Mouse (Mus musculus) mouse embryonic stem cell (cell line): ENCODE measurements around the gene Zdhhc13.

Source experiments
- in situ Hi-C, 2 experiments: fragments of 300-500 bp; cut with MboI; formaldehyde crosslinking; loops; 1 replicate in 1 of 2; 3 replicates in 1 of 2; pipeline ENCODE4 v1.14.3; 2019 to 2020; ENCODE audit warnings: low sequenced_read_pairs in 2 of 2, low pct_unique_long_range_greater_than_20kb in 1 of 2, mixed read lengths in 1 of 2; ENCODE audit not compliant: unreplicated experiment in 1 of 2

Gene Zdhhc13

DNA sequence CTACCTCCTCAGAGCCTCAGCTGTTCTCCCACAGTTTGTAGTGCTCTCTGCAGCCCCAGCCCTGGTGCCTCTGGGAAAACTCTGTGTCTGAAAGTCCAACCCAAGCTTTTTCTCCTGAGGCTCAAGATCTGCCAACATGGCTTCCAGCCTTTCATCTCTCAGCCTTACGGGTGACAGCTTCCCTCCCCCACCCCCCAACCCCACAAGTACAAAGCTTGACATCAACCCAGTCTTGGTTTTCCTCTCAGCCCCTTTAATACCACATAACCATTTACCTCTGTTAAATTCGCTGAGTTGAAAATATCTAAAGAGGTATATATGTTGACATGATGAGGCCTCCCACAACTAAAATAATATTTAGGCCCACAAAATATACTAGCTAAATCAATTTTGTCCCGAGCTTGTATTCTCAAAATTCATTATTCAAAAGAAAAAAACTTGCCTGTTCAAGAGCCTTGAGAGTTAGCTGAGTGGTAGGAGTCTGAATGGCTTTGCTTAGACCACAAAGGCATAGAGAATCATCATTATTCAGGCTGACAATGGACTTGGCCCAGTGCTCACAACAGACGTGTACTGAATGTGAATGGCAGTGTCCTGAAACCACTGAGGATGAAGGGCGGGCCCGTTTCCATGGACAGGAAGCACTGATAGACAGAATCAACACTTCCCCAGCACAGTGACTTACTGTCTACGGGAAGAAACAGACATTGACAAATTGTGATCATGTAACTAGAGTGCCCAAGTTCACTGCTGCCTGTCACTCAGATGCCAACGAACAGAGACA is 10.9 kb upstream of the Zdhhc13 start:
- in situ Hi-C loops, result no loop called here

GRCm38 (mm10) chr7:48779110-48779509 is 9.7 kb upstream of the Zdhhc13 start:
- in situ Hi-C loops, result no loop called here

DNA sequence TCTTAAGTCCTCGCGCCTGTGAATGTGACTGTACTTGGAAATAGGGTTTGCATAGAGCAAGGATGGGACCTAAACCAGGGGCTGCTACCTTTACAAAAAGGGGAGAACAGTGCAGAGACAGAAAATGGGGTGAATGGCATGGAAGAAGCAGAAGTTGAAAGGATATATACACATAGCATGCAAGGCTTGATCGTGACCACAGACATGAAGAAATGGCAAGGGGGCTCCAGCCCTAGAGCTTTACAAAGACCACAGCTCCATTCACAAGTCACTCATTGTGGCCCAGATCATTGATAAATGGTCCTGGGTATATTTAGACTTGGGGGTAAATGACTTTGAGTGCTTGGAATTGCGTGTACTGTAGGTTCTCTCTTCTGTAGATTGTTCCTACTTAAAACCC is 6.4 kb upstream of the Zdhhc13 start:
- in situ Hi-C loops, result no loop called here

DNA sequence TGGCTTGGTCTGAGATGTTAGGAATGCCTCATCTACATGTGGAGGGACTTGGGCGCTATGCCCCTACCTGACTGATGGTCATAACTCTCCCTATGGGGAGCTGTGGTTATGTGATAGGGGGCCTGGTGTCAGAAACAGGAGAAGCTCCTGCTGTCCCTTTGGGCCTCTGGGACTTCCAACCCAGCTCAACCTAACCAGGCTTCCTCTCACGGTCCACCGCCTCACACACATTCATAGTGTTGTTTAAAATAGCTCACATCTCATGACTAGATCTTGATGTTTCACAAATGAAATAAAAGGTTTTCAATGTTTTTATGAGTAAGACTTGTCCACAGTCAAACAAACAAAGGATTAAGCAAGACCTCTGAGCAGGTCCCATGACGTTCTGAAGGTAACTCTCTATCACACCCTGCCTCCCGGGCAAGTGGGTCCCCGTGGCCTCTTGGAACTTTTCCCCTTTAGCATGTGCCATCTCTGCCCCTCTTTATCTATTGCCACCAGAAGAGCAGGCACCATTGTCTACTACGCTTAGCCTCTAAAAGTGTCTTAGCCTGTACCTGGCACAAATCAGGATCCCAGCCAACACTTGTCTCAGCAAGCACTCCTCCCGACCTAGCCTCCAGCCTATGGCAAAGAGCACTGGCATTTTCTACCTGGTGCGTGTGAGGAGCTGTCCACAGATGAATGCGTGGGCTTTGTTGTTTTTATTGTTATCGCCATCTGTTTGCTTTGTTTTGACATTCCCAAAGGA is 3.9 kb upstream of the Zdhhc13 start:
- in situ Hi-C loops, result no loop called here

DNA sequence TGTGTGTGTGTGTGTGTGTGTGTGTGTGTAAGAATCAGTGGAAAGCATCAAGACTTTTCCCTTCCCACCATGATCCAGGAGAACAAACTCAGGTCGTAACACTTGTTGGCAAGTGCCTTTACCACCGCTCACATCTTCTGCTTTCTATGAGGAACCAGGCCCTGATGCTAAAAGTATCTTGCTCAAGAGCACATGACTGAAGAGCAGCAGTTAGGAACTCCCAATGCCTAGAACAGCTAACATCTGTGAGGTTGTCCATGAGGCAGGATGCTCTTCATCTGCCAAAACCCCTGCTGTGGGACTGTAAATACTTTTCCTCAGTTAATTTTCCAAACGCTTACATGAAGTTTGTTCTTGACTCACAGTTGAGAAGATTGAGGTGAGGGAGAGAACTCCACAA is 455 bp upstream of the Zdhhc13 start:
- in situ Hi-C loops, result no loop called here

GRCm38 (mm10) chr7:48790117-48790516 is 1.3 kb downstream of the Zdhhc13 start:
- in situ Hi-C loops, result loop anchor here in 1 of 2 experiments (10.0 kb wide), 1 partner anchor 85 kb away; no protein-coding TSS in a partner anchor

GRCm38 (mm10) chr7:48791412-48791811 is 2.6 kb downstream of the Zdhhc13 start:
- in situ Hi-C loops, result loop anchor here in 1 of 2 experiments (10.0 kb wide), 1 partner anchor 83 kb away; no protein-coding TSS in a partner anchor

- in situ Hi-C loops, result loop anchor here in 1 of 2 experiments (10.0 kb wide), 1 partner anchor 80 kb away; no protein-coding TSS in a partner anchor
Measured at GRCm38 (mm10) chr7:48795130-48795529, 6.3 kb downstream of the Zdhhc13 start.

- in situ Hi-C loops, result no loop called here
Measured at GRCm38 (mm10) chr7:48803381-48803780, 14.6 kb downstream of the Zdhhc13 start.

DNA sequence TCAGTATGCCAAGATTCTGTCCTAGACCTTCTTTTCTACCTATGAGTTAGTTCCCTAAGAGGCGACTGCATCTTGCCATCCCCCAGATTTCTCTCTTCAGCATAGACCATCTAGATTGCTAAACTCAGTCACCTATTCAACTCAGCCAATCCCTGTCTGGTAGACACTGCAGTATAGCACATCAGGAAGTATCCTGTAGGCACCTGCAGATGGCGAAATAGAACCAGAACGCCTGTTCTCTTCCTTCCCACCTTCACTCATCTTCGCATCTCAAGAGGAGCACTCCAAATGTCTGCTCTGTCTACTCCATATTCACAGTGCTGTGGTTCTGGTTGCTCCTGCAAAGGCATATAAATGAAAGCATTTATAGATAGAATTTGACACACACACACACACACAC is 17.8 kb downstream of the Zdhhc13 start:
- in situ Hi-C loops, result no loop called here

- in situ Hi-C loops, result no loop called here
Measured at GRCm38 (mm10) chr7:48810652-48811051, 21.8 kb downstream of the Zdhhc13 start.

GRCm38 (mm10) chr7:48812358-48812757 is 23.6 kb downstream of the Zdhhc13 start:
- in situ Hi-C loops, result no loop called here

DNA sequence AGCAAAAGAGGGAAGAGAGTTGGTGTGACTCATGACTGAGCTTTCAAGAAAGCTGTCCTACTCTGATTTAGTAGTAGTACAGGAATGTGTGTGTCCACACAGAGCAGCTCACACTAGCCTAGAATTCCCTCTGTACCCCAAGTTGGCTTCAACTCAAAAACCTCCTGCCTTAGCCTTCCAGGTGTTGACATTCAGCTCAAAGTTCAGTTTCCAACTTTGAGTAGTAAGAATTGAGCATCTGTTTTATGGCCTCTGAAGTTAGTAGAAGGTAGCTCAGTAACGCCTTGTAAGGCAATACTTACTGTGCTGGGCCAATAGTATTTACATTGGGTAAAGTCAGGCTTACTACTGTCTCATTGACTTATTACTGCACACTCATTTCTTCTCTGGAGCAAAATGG is 24.8 kb downstream of the Zdhhc13 start:
- in situ Hi-C loops, result no loop called here

DNA sequence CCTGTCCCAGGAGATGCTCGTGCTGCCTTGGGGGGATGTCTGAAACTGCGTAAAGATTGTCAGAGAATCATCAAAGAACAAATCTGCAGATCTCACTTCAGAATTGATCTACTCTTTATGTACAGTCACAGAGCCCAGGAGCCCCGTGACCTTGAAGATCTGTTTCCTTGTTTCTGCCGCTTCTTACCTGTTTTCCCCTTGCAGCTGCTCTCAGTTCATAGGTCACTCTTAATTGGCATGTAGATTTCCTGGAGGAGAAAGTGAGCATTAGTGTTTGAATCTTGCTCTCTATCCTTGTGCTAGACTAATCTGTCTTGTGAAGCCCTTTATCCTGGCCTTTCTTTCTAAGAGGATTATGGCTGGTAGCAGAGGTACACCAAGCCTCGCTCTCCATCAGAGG is 32.9 kb downstream of the Zdhhc13 start:
- in situ Hi-C loops, result no loop called here

DNA sequence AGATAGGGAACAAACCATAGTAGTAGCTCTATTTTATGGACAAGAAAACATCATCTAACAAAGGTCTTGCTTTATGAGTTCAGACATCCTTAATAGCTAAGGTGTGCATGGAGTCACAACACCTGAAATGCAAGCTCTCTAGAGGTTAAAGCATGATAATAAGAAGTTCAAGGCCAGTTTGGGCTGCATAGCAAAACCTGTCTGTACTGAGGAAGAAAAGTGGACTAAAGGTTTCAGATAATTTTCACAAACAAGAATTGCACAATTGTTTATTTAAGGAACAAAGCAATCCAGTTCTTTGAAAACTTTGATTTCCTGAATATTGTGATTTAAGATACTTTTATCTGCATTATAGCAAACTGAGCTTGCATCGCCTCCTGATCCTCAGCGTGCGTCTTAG is 34.8 kb downstream of the Zdhhc13 start:
- in situ Hi-C loops, result no loop called here

DNA sequence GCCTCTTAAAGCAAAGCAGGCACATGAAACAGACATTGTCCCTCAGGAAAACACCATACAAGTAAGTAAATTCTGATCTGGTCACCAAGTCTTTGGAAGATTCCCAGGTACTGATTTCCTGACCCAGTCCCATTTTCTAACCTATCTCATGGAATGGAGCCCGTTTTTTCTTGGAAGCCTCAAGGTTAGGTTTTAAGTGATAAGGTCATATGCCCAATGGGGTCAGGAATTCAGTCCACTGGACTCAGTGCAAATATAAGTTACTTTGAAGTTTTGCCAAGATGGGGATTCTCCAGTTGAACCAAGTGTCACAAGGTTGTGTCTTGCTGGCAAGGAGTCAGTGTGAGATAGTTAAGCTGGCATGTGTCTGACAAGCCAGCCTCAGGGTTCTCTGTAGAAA is 35.9 kb downstream of the Zdhhc13 start:
- in situ Hi-C loops, result no loop called here

- in situ Hi-C loops, result no loop called here
Measured at GRCm38 (mm10) chr7:48825170-48825569, 36.4 kb downstream of the Zdhhc13 start.

DNA sequence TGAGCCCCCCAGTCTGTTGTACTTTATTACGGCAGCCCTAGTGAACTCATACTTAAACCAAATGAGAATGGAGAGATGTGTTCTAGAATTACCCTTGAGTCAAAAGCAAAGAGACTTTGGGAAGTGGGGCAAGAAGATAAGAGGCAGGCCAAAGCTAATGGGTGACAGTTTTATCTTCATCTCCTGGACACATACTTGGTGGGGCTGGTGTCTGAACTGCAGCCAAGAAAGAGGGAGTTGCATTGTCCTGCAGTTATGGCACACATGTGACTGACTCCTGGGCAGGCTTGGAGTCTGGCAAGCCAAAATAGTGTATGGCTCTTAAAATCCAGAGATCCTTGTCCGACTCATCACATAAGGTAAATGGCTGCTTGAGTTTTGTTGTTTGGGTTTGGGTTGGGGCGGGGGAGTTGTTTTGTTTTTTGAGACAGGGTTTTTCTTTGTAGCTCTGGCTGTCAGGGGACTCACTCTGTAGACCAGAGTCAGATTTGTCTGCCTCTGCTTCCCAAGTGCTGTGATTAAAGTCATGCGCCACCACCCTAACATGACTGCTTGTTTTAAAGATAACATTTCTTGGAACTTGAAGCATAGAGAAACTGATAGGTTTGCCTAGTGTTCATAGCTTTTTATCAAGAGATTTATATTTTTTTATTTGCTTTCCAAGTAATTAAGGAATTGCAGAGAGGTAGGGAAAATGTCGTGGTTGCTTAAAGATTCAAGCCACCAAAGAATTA is 40.5 kb downstream of the Zdhhc13 start:
- in situ Hi-C loops, result no loop called here

DNA sequence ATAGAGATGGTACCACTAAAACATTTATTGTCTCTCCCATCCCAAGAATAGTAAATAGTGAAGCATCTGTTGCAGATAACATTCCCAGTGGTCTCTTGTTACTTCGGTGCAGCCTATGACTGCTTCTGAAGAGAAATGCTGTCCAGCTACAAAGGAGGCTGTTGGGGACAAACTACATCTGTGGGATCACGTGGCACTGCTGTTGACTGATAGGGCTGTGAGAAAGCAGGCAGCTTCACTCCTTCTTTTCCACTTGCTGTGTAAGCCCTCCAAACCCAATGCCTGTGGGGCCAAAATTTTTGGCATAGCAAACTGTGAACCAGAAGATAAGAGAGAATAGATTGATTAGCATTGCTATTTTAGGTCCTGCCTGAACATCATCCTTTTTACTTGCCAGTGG is 41.6 kb downstream of the Zdhhc13 start:
- in situ Hi-C loops, result no loop called here
